Mouse (Mus musculus): ENCODE measurements around the gene Gng12. TPM values are rescaled to one million over a fixed set of nuclear protein-coding genes. Genes with fewer than 3 reads are reported as not detected.
"Not testable (repeated sequence)": the region's sequence is repeated elsewhere in the genome, so short reads cannot be mapped to it uniquely, and the experiment has no call there.

The Gng12 gene
- 10 to 100 TPM; 75.7 to 86.9 TPM for total RNA-seq (2021)

DNA sequence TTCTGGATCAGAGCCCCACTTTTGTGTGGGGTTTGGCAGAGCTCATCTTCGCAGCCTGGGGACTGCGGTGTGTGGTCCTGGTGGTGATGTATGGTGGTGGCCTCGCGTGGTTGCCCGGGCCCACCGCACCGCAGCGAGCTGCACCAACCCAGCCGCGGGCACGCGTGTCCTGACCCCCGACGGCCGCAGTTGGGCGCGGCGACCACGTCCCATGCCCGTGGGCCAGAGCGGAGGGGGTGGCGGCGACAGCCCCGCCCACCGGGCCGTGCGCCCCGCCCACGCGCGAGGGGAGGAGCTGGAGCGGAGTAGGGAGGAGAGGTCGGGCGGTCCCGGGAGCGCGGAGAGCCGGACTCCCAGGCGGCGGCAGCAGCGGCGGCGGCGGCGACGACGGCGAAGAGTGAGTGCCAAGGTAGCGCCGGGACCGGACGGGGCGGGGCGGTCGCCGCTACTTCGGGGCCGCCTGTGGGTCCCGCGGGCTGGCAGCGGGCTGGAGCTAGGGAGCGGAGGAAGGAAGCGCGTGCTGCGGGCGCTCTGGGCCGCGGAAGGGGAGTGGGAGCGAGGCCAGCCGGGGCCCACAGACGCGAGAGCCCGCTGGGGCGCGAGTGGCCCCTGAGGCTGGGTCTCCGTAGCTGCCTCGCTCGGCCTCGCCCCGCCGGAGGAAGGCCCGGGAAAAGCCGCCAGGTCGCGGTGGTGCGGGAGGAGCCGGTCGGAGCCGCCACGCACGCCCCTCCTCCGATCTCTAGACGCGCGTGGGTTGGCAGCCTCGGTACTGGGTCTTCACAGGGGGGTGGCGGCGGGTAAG is at the start of gene Gng12:
Gene Gng12, plus strand, starts transcription at position 279 of the 802 bp plus-strand sequence.
- DNase-seq (ENCODE audit: extremely low spot score in 1 of 2, low spot score in 2 of 2), result peak; percentile 31 to 90
- intact Hi-C loops (cut with DNase I), result loop anchor here (5.0 kb wide), 2 partner anchors 46 to 141 kb away; partner anchors contain the start of gene Gadd45a

GRCm38 (mm10) chr6:66848936-66849335 is 47.3 kb upstream of the Gng12 start:
- intact Hi-C loops (cut with DNase I), result no loop called here

DNA sequence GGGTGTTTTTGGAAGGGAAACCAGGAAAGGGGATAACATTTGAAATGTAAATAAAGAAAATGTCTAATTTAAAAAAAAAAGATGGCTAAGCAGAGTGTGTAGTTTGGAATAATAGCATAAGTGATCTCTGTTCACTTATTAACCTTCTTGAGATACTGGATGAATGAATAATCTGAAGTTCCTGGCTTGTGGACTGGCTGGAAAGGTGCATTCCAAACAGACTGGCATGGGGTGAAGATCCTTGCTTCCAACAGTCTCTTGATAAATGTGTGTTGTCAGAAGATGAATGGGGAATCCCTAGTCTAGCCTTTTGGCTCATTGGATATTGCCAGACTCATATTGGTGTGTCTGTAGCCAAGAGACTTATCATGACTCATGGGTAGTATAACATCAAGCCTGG is 40.0 kb upstream of the Gng12 start:
- intact Hi-C loops (cut with DNase I), result no loop called here
- no peak for DNase-seq (ENCODE audit: extremely low spot score in 1 of 2, low spot score in 2 of 2)

More at GRCm38 (mm10) chr6:66848936-66849335, 47.3 kb upstream of the Gng12 start:
- DNase-seq (ENCODE audit: extremely low spot score in 1 of 2, low spot score in 2 of 2), result no peak

DNA sequence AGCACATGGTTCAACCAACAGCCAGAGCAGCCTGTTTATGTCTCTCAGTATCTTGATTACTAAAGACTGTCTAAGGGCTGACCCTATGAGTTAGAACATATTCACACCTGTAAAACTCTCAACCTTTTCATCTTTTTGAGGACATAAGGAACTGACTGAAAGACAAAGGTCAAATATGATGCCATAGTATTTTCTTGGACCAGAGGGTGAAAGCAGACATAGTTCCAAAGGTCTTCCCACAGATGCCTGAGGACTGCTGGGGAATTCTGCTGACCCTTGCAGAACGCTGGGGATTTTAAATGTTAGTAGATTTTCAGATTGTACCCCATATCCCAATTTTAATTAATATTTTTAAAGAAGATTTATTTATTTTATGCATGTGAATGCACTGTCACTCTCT is 37.8 kb upstream of the Gng12 start:
- intact Hi-C loops (cut with DNase I), result no loop called here
- no peak for DNase-seq (ENCODE audit: extremely low spot score in 1 of 2, low spot score in 2 of 2)

GRCm38 (mm10) chr6:66859391-66859790 is 36.8 kb upstream of the Gng12 start:
- intact Hi-C loops (cut with DNase I), result no loop called here
- DNase-seq (ENCODE audit: extremely low spot score in 1 of 2, low spot score in 2 of 2), result no peak

DNA sequence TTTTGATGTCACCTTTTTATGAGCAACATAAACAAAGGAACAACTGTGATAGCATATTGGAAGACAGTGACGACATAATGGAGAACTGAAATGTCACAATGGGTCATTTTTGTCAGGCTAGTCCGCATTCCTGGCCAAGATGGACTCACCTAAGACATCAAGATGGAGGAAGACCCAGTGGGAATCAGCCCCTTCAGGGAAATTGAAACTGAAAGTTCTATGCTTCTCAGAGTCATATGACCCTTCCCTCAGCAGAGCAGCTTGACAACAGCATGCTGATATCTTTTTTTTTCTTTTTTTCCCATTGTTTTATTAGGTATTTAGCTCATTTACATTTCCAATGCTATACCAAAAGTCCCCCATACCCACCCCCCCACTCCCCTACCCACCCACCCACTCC is 31.7 kb upstream of the Gng12 start:
- intact Hi-C loops (cut with DNase I), result no loop called here
- no peak for DNase-seq (ENCODE audit: extremely low spot score in 1 of 2, low spot score in 2 of 2)

- intact Hi-C loops (cut with DNase I), result no loop called here
- no peak for DNase-seq (ENCODE audit: extremely low spot score in 1 of 2, low spot score in 2 of 2)
Measured at GRCm38 (mm10) chr6:66866295-66866694, 29.9 kb upstream of the Gng12 start.

DNA sequence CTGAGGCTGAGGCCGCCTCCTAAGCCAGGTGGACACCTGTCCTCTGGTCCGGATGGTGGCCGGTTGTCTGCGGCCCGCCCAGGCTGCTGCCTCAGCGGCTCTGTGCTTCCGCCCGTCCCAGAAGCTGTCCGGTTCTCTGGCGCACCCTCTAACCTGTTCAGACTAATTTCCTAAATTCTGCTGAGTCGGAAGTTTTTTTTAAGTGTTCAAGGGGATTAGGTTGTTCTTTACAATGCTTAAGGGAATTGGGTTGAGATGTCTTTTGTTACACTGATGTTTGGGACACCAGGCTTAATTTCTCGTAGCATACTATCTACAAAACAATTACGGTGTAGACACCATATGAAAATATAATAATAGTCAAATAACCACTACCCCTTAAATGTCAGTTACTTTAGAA is 19.1 kb upstream of the Gng12 start:
- DNase-seq (ENCODE audit: extremely low spot score in 1 of 2, low spot score in 2 of 2); intact Hi-C loops (cut with DNase I): not testable (repeated sequence)

GRCm38 (mm10) chr6:66890349-66891158 is 5.6 kb upstream of the Gng12 start:
- intact Hi-C loops (cut with DNase I), result no loop called here
- no peak for DNase-seq (ENCODE audit: extremely low spot score in 1 of 2, low spot score in 2 of 2)

DNA sequence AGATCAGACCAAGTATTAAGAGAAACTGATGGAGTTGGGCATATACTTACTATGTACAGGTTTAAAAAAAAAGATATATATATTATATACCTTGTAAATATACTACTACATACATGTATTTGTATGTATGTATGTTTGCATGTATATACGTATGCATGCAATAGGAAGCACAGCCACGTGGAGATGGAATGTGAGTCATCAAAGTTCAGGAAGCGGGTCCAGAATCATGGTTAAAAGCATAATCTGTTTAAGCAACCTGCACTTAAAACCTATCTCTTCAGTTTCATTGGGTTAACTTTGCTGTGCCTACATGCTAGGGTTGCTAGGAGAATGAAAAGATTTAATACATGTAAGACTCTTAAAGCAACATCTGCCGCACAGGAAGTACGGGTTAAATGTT is 2.2 kb upstream of the Gng12 start:
- intact Hi-C loops (cut with DNase I), result no loop called here
- no peak for DNase-seq (ENCODE audit: extremely low spot score in 1 of 2, low spot score in 2 of 2)

DNA sequence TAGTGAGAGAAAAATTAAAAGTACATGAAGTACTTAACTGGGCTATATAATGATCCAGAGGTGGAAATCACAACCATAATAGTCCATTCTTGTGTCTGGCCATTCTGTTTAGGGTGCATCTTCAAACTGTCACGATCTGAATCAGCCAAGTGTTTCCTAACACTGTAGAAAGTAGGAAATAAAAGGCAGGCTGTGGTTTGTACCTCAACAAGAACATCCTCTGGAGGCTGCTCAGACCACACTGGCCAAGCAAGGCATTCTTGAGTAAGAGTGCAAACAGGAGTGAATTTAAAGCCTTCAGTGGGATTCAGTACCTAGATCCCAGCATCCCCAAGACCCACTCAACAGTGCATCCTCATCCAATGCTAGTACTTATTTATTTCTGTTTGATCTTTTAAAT is 1.2 kb upstream of the Gng12 start:
- DNase-seq (ENCODE audit: extremely low spot score in 1 of 2, low spot score in 2 of 2), result no peak
- intact Hi-C loops (cut with DNase I), result loop anchor here (5.0 kb wide), 2 partner anchors 47 to 142 kb away; partner anchors contain the start of gene Gadd45a

DNA sequence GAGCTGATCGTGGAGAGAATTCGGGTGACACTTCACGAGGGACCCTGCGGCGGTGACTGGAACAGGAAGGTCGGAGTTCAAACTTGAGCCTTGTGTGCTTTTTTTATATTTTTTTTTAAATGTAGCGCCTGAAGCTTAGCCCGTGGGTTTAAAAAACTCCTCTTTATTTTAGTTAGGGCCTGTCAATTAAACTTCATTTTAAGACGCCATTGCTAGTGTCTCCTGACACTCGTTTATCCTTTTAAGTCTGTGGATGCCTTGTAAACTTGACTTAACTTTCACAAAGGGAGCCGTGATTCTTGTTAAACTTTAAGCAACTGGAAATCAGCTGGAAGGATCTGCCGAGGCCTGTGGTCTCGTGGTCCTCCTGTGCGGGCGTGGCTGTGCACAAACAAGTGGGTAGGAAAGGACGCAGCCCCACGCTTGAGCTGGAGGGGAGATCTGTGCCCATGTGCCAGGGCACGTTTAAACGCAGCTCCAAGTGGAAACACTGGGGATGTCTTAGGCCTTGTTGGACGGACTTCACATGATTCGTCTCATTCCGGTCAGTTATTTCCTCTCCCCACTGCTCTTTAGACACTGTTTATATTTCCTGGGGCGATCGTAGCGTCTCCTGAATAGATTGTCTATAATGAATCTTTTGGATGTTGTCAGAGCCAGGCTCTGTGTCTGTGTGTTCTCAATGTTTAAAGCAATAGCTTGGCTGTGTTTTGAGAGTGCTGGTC is 886 bp downstream of the Gng12 start:
- peak; percentile 23 to 60 for DNase-seq (ENCODE audit: extremely low spot score in 1 of 2, low spot score in 2 of 2)
- intact Hi-C loops (cut with DNase I), result loop anchor here (5.0 kb wide), 2 partner anchors 45 to 140 kb away; partner anchors contain the start of gene Gadd45a

DNA sequence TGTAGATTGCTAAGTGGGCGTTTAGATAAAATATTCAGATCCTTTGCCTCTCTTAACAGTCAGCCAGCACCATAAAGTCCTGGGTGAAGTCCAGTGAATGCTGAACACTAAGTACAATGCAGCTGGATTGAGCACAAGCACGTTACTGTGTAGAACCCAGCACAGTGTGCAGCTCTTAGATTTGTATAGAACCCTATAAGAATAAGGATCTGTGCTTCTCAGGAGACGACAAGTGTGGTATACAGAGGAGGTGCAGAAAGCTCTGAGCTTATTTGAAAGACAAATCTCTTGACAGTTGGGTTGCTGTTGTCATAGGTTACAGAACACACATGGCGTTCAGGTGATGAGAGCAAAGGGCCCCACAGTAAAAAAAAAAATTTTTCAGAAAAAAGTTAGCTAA is 1.8 kb downstream of the Gng12 start:
- DNase-seq (ENCODE audit: extremely low spot score in 1 of 2, low spot score in 2 of 2), result no peak
- intact Hi-C loops (cut with DNase I), result loop anchor here (5.0 kb wide), 2 partner anchors 44 to 139 kb away; partner anchors contain the start of gene Gadd45a

DNA sequence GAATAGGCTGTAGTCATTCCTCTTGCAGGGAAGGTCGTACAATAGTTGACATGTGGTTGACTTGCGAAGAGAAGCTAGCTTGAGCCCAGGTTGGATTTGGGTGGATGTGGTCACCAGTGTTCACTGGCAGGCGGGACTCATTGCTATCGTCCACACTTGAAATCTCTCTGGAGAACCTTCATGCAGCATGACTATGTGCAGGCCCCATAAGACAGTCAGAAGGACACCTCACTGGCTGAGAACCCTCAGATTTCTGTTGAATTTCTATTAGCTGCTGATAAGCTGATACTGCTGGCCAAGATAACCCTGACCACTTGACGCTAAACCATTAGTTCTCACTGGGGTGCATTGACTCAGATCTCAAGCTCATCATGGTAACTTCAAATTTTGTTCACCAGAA is 5.7 kb downstream of the Gng12 start:
- DNase-seq (ENCODE audit: extremely low spot score in 1 of 2, low spot score in 2 of 2), result no peak
- intact Hi-C loops (cut with DNase I), result no loop called here

DNA sequence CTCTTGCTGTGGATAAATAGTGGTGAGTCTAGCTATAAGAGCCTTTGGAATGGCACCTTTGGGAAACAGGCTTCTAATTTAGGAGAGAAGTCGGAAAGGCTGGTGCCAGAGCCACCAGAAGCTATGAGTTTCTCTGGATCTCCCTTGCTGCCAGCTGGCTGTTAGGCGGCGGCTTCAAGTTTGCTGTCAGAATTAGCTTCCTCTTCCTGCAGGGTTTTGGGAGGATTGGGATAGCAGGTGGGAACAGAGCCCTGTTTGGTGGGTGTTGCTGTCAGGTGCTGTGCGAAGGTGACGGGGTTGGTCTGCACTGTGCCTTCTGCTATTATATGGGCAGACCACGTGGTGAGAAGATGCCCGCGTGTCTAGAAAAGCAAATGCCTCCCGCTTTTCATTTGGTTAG is 7.0 kb downstream of the Gng12 start:
- DNase-seq (ENCODE audit: extremely low spot score in 1 of 2, low spot score in 2 of 2), result peak in 1 of 2 experiments; percentile 17
- intact Hi-C loops (cut with DNase I), result no loop called here

DNA sequence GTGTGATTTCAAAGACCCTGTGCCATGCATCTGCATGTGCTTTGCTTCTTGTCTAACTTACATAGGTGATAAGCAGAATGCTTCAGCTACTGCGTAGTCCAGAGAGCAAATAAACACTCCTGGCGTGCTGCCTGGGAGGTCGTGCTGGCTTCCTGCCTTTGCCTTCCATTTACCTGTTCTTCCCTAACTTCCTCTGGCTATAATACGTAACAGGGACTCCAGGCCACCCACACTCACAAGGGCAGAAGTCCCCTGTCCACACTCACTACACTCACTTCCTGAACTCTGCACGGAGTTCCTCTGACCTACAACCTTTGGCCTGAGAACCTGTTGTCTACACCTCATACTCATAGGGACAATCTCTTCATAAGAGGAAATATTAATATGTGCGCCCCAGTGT is 7.5 kb downstream of the Gng12 start:
- no peak for DNase-seq (ENCODE audit: extremely low spot score in 1 of 2, low spot score in 2 of 2)
- intact Hi-C loops (cut with DNase I), result no loop called here

DNA sequence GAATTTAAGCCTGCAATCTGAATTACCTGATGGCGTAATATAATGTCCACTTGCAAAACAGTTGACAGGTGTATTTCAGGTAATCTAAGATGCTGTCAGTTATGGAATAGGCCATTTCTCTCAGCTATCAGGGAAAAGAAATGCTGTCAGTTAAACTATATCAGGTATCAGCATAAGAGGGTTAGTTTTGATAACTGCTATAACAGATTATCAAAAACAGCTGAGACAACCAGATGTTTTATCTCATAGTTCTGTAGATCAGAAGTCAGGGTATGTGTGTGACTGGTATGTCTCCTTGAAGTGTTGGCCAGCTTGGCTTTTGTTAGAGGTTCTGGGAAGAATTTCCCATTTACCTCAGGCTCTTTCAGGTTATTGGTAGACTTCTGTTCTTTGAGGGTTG is 10.0 kb downstream of the Gng12 start:
- intact Hi-C loops (cut with DNase I), result no loop called here
- DNase-seq (ENCODE audit: extremely low spot score in 1 of 2, low spot score in 2 of 2), result no peak

GRCm38 (mm10) chr6:66908327-66908973 is 12.3 kb downstream of the Gng12 start:
- intact Hi-C loops (cut with DNase I), result no loop called here

More at GRCm38 (mm10) chr6:66908327-66908973, 12.3 kb downstream of the Gng12 start:
- no peak for DNase-seq (ENCODE audit: extremely low spot score in 1 of 2, low spot score in 2 of 2)
